Mouse (Mus musculus): ENCODE data around the gene Slc5a11.

DNA sequence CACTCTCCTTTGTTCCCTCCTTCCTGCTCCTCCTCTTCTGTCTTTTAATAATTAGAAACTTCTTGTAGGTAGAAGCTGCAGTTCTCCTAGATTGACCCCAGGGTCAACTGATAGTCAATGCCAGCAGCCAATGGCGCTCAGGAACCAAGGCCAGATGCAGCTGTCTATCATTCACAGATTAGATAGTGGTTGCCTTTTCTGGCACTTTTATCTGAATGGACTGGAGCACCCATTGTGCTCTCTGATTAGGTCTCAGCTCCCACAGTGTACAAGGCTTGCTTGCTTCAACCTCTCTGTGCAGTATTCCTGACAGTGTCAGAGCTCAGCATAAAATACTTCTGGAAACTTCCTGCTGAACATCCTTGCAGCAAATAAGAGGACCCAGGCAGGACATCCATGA is 30.3 kb downstream of the Slc5a11 start:
- no peak for TF ChIP-seq CTCF (IDR thresholded peaks at IDR 0.05)
- no peak for TF ChIP-seq EP300 (IDR thresholded peaks at IDR 0.05)
